Mouse (Mus musculus) left cerebral cortex, adult 9 months (tissue): ENCODE results near the gene Tspan9.

Experiments
- DNase-seq, 2 experiments: peaks; one replicate each; pipeline ENCODE4 v3.0.0; 2022; ENCODE audit warnings: low spot score in 2 of 2

Gene Tspan9

GRCm38 (mm10) chr6:128133679-128134191 lies 9.7 kb downstream of the Tspan9 start:
- DNase-seq = no peak

GRCm38 (mm10) chr6:128132581-128132980 lies 10.8 kb downstream of the Tspan9 start:
- DNase-seq = no peak

- DNase-seq = no peak
Measured at GRCm38 (mm10) chr6:128131390-128131789, 12.0 kb downstream of the Tspan9 start.

GRCm38 (mm10) chr6:128130686-128131085 lies 12.7 kb downstream of the Tspan9 start:
- DNase-seq = no peak

GRCm38 (mm10) chr6:128129382-128129781 lies 14.0 kb downstream of the Tspan9 start:
- DNase-seq = no peak

- no peak for DNase-seq
Measured at GRCm38 (mm10) chr6:128127312-128127711, 16.1 kb downstream of the Tspan9 start.

GRCm38 (mm10) chr6:128126876-128127275 lies 16.5 kb downstream of the Tspan9 start:
- DNase-seq = no peak

- no peak for DNase-seq
Measured at GRCm38 (mm10) chr6:128125464-128125863, 17.9 kb downstream of the Tspan9 start.

GRCm38 (mm10) chr6:128124222-128124971 lies 19.0 kb downstream of the Tspan9 start:
- no peak for DNase-seq

GRCm38 (mm10) chr6:128122127-128122526 lies 21.3 kb downstream of the Tspan9 start:
- no peak for DNase-seq

- no peak for DNase-seq
Measured at GRCm38 (mm10) chr6:128121691-128122090, 21.7 kb downstream of the Tspan9 start.

- DNase-seq = no peak
Measured at GRCm38 (mm10) chr6:128120806-128121205, 22.6 kb downstream of the Tspan9 start.

GRCm38 (mm10) chr6:128118670-128119230 lies 24.6 kb downstream of the Tspan9 start:
- no peak for DNase-seq

GRCm38 (mm10) chr6:128116836-128117542 lies 26.4 kb downstream of the Tspan9 start:
- no peak for DNase-seq

GRCm38 (mm10) chr6:128116344-128116743 lies 27.1 kb downstream of the Tspan9 start:
- no peak for DNase-seq

GRCm38 (mm10) chr6:128115121-128115520 lies 28.3 kb downstream of the Tspan9 start:
- no peak for DNase-seq

- DNase-seq = no peak
Measured at GRCm38 (mm10) chr6:128112605-128113004, 30.8 kb downstream of the Tspan9 start.

- DNase-seq = no peak
Measured at GRCm38 (mm10) chr6:128111784-128112183, 31.6 kb downstream of the Tspan9 start.

- DNase-seq = no peak
Measured at GRCm38 (mm10) chr6:128108324-128109035, 34.9 kb downstream of the Tspan9 start.

- DNase-seq = no peak
Measured at GRCm38 (mm10) chr6:128107698-128108097, 35.7 kb downstream of the Tspan9 start.

GRCm38 (mm10) chr6:128106154-128106553 lies 37.2 kb downstream of the Tspan9 start:
- DNase-seq = no peak
